Mouse (Mus musculus): ENCODE measurements around the gene Ttc22. TPM values are rescaled to one million over a fixed set of nuclear protein-coding genes. Genes with fewer than 3 reads are reported as not detected.

Gene Ttc22
- polyA plus RNA-seq, 1 experiment = not detected

DNA sequence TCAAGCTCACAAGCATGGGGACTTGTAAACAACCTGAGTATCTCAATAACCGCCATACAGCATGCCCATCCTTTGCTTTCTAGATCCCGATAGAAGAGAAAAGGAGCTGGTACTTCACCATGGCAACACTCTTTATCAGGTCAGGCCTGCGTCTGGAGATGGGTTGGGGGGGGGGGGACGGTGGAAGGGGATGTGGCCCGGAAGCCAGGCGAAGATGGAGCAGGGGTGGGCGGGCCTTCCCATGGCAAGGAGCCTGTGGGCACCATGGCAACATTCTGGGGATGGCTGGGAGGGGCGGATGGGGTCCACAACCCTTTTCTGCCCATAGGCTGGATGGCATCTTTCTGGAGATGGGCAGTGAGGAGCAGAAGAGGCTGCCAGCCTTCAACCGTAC lies 11.9 kb downstream of the Ttc22 start:
- H3K36me3 ChIP-seq (ENCODE audit: control insufficient read depth, insufficient read depth) = no peaks in the 10 kb centered on the region
- H3K79me2 ChIP-seq (ENCODE audit: control insufficient read depth, insufficient read depth) = no peaks in the 10 kb centered on the region
- no peak overlapping the region for H3K4me3 ChIP-seq (ENCODE audit: insufficient read depth, poor library complexity, severe bottlenecking)
- TF ChIP-seq MYOG (IDR thresholded peaks at IDR 0.05; ENCODE audit: control insufficient read depth, extremely low read depth, insufficient read length) = no peak
- TF ChIP-seq MAX (IDR thresholded peaks at IDR 0.05) = no peak
- TF ChIP-seq FOSL1 (IDR thresholded peaks at IDR 0.05; ENCODE audit: insufficient read depth, low read length, poor library complexity, severe bottlenecking) = no peak
- TF ChIP-seq MYOD1 (IDR thresholded peaks at IDR 0.05; ENCODE audit: control insufficient read depth, insufficient read length, low read depth) = no peak
- no peak overlapping the region for H3ac ChIP-seq (ENCODE audit: control insufficient read depth, insufficient read length, low read depth)
- H3K79me3 ChIP-seq (ENCODE audit: low read depth) = no peaks in the 10 kb centered on the region
- H3K27me3 ChIP-seq (ENCODE audit: control insufficient read depth, insufficient read depth, insufficient read length) = peaks cover 53% of the 10 kb centered on the region

DNA sequence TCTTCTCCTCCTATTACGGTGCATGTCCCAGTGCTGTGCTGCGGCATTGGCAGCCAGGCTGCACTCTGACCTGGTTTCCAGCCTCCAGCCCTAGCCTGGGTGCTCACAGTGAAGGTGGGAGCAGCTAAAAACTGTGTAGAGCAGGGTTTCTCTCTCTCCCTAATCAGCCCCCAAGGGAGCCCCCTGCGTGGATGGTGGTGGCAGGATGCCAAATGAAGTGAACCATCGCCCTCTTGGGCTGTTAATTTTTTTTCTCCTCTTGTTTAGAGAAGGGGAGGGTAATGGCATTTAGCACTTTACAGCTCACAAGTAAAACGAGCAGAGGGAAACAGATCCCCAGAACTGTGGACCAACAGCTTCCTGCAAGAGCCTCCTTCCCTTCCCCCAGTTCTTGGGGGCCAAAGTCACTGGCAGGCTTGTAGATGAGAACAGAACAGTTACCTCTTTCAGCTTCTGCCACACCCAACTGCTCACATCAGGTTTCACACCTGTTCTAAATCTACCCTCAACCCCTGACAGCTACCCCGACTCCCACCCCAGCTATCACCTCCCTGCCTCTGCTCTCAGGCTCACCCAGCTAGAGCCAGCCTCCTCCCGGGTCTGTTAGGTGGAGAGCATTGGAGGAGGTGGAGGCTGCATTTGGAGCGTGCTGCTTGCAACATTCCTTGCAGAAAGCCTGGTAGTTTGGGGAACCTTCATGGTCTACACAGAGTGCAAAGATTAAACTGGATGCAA lies 21.4 kb downstream of the Ttc22 start:
- Histone ChIP-seq H3K36me3 (ENCODE audit: control insufficient read depth, insufficient read depth) (no peaks in the 10 kb centered on the region), H3K79me3 (ENCODE audit: low read depth) (no peaks in the 10 kb centered on the region)
- no peak for TF ChIP-seq MYOG (IDR thresholded peaks at IDR 0.05; ENCODE audit: control insufficient read depth, extremely low read depth, insufficient read length)

DNA sequence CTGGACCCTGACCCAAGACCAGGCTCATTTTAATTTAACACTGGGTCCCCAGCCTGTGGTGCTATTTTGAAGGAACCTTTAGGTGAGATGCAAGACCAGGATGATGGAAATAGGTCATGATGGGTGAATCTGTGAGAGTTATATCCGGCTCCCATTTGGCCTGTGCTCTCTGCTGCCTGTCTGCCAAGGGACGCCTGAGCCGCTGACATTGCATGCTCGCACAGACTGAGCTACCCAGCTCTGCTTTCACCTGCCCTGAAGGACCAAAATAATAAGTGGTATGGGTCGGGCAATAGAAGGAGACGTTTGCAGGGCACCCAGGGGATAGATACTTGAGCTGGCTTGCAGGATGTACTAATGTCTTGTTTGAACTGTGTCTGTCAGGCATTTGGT lies 22.0 kb downstream of the Ttc22 start:
- Histone ChIP-seq H3K79me2 (ENCODE audit: control insufficient read depth, insufficient read depth) (no peaks in the 10 kb centered on the region), H3K4me3 (ENCODE audit: insufficient read depth, poor library complexity, severe bottlenecking) (no peak overlapping the region), H3K79me3 (ENCODE audit: low read depth) (no peaks in the 10 kb centered on the region), H3K27me3 (ENCODE audit: control insufficient read depth, insufficient read depth, insufficient read length) (peaks cover 25% of the 10 kb centered on the region), H3ac (ENCODE audit: control insufficient read depth, insufficient read length, low read depth) (no peak overlapping the region), H3K36me3 (ENCODE audit: control insufficient read depth, insufficient read depth) (no peaks in the 10 kb centered on the region)
- TF ChIP-seq MAX (IDR thresholded peaks at IDR 0.05) (no peak), FOSL1 (IDR thresholded peaks at IDR 0.05; ENCODE audit: insufficient read depth, low read length, poor library complexity, severe bottlenecking) (no peak), CTCF (IDR thresholded peaks at IDR 0.05; ENCODE audit: control insufficient read depth, insufficient read depth, insufficient read length) (no peak)

More for the DNA sequence above, 21.4 kb downstream of the Ttc22 start:
- Histone ChIP-seq H3K79me2 (ENCODE audit: control insufficient read depth, insufficient read depth) (no peaks in the 10 kb centered on the region), H3K27me3 (ENCODE audit: control insufficient read depth, insufficient read depth, insufficient read length) (peaks cover 29% of the 10 kb centered on the region), H3K4me3 (ENCODE audit: insufficient read depth, poor library complexity, severe bottlenecking) (no peak overlapping the region), H3ac (ENCODE audit: control insufficient read depth, insufficient read length, low read depth) (no peak overlapping the region)

DNA sequence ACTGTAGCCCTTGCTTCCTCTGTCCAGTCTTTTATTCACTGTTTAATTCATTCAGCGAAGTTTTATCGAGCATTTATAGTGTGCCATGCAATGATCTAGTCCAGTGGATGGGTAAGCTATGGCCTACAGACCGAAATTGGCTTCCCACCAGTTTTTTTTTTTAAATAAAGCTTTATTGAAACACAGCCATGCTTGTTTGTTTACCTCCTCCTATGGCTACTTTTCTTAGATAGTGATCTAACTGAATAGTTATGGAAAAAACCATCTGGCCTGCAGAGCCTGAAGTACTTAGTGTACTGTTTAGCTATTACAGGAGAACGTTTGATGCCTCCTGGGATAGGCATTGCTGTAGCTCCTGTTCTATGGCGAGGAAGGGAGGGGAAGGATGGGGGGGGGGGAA lies 23.6 kb downstream of the Ttc22 start:
- no peak overlapping the region for H3K4me3 ChIP-seq (ENCODE audit: insufficient read depth, poor library complexity, severe bottlenecking)
- peaks cover 25% of the 10 kb centered on the region for H3K27me3 ChIP-seq (ENCODE audit: control insufficient read depth, insufficient read depth, insufficient read length)
- H3ac ChIP-seq (ENCODE audit: control insufficient read depth, insufficient read length, low read depth) = no peak overlapping the region
- TF ChIP-seq MYOG (IDR thresholded peaks at IDR 0.05; ENCODE audit: control insufficient read depth, extremely low read depth, insufficient read length) (no peak), FOSL1 (IDR thresholded peaks at IDR 0.05; ENCODE audit: insufficient read depth, low read length, poor library complexity, severe bottlenecking) (no peak), MYOD1 (IDR thresholded peaks at IDR 0.05; ENCODE audit: control insufficient read depth, insufficient read length, low read depth) (no peak), USF1 (IDR thresholded peaks at IDR 0.05; ENCODE audit: low read depth) (no peak), MAX (IDR thresholded peaks at IDR 0.05) (no peak), CTCF (IDR thresholded peaks at IDR 0.05; ENCODE audit: control insufficient read depth, insufficient read depth, insufficient read length) (no peak), CEBPB (IDR thresholded peaks at IDR 0.05; ENCODE audit: low read depth) (no peak)
- H3K79me3 ChIP-seq (ENCODE audit: low read depth) = no peaks in the 10 kb centered on the region
- H3K79me2 ChIP-seq (ENCODE audit: control insufficient read depth, insufficient read depth) = no peaks in the 10 kb centered on the region
- no peaks in the 10 kb centered on the region for H3K36me3 ChIP-seq (ENCODE audit: control insufficient read depth, insufficient read depth)

- Histone ChIP-seq H3K79me3 (ENCODE audit: low read depth) (peaks cover 1% of the 10 kb centered on the region), H3ac (ENCODE audit: control insufficient read depth, insufficient read length, low read depth) (no peak overlapping the region), H3K4me3 (ENCODE audit: insufficient read depth, poor library complexity, severe bottlenecking) (no peak overlapping the region), H3K79me2 (ENCODE audit: control insufficient read depth, insufficient read depth) (peaks cover 11% of the 10 kb centered on the region), H3K36me3 (ENCODE audit: control insufficient read depth, insufficient read depth) (no peaks in the 10 kb centered on the region), H3K27me3 (ENCODE audit: control insufficient read depth, insufficient read depth, insufficient read length) (peaks cover 23% of the 10 kb centered on the region)
- TF ChIP-seq MYOG (IDR thresholded peaks at IDR 0.05; ENCODE audit: control insufficient read depth, extremely low read depth, insufficient read length) (no peak), CTCF (IDR thresholded peaks at IDR 0.05; ENCODE audit: control insufficient read depth, insufficient read depth, insufficient read length) (no peak), MAX (IDR thresholded peaks at IDR 0.05) (no peak), MYOD1 (IDR thresholded peaks at IDR 0.05; ENCODE audit: control insufficient read depth, insufficient read length, low read depth) (no peak), CEBPB (IDR thresholded peaks at IDR 0.05; ENCODE audit: low read depth) (no peak), FOSL1 (IDR thresholded peaks at IDR 0.05; ENCODE audit: insufficient read depth, low read length, poor library complexity, severe bottlenecking) (no peak), USF1 (IDR thresholded peaks at IDR 0.05; ENCODE audit: low read depth) (no peak)
Measured at GRCm38 (mm10) chr4:106647137-106647536, 24.9 kb downstream of the Ttc22 start.

GRCm38 (mm10) chr4:106650833-106651527 lies 28.7 kb downstream of the Ttc22 start, which contains the start of gene Pars2:
Pars2 (plus strand) TSS chr4:106651069.
- Histone ChIP-seq H3ac (ENCODE audit: control insufficient read depth, insufficient read length, low read depth) (peak within 1 kb of the TSS; percentile 79), H3K27me3 (ENCODE audit: control insufficient read depth, insufficient read depth, insufficient read length) (no peaks in the 10 kb centered on the region), H3K36me3 (ENCODE audit: control insufficient read depth, insufficient read depth) (no peaks in the 10 kb centered on the region), H3K4me3 (ENCODE audit: insufficient read depth, poor library complexity, severe bottlenecking) (peak within 1 kb of the TSS; percentile 56), H3K79me3 (ENCODE audit: low read depth) (peaks cover 1% of the 10 kb centered on the region), H3K79me2 (ENCODE audit: control insufficient read depth, insufficient read depth) (peaks cover 13% of the 10 kb centered on the region)
- TF ChIP-seq USF1 (IDR thresholded peaks at IDR 0.05; ENCODE audit: low read depth) (no peak), MYOG (IDR thresholded peaks at IDR 0.05; ENCODE audit: control insufficient read depth, extremely low read depth, insufficient read length) (no peak), MAX (IDR thresholded peaks at IDR 0.05) (no peak), FOSL1 (IDR thresholded peaks at IDR 0.05; ENCODE audit: insufficient read depth, low read length, poor library complexity, severe bottlenecking) (no peak), CEBPB (IDR thresholded peaks at IDR 0.05; ENCODE audit: low read depth) (no peak), MYOD1 (IDR thresholded peaks at IDR 0.05; ENCODE audit: control insufficient read depth, insufficient read length, low read depth) (no peak), CTCF (IDR thresholded peaks at IDR 0.05; ENCODE audit: control insufficient read depth, insufficient read depth, insufficient read length) (no peak)

Data from C2C12 (cell line).